In the genomic region with DNA sequence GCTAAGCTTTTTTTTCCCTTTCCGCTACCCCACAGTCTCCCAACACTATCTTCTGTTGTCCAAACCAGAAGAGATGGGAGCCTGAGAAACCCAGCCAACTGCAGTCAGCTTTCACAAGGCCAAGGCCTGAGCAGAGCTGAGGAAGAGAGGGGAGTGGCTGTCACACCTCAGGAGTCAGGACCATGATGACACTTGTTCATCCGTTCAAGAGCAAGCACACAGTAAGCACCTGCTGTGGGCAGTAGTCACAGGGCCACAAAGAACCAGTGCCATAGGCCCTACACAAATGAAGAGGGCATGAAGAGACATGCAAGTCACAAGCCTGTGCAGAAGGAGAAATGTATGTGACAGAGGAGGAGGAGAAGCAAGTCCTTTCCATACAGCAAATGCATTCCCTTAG, we compare ENCODE assay signal across 17 mouse cellular contexts. TPM values are rescaled to one million over a fixed set of nuclear protein-coding genes. Genes with fewer than 3 reads are reported as not detected.
"Had no signal": no experiment of that assay in that cellular context is flagged by ENCODE, and none has a peak within 500 bp of the region (broad histone marks: within the 10 kb centered on the region; RNA-seq: fewer than 3 reads in every experiment).

No protein-coding gene starts in this region.

- H3K9me3 ChIP-seq: neural tube, embryonic 13.5 days; neural tube, embryonic 15.5 days; stomach, embryonic 15.5 days had no signal

- H3K9ac ChIP-seq: neural tube, embryonic 13.5 days; neural tube, embryonic 15.5 days; stomach, embryonic 15.5 days had no signal

- H3K27ac ChIP-seq: neural tube, embryonic 13.5 days; neural tube, embryonic 15.5 days; stomach, embryonic 15.5 days; stomach, postnatal 0 days had no signal

- H3K36me3 ChIP-seq: neural tube, embryonic 13.5 days; neural tube, embryonic 15.5 days; stomach, embryonic 15.5 days had no signal

- DNase-seq: retina, postnatal 1 day; right cerebral cortex, adult 18-20 months; right cerebral cortex, postnatal 14 days; right cerebral cortex, postnatal 25 days; right cerebral cortex, postnatal 4 days; spleen, adult 18-20 months; thymus, adult 18-20 months; thymus, adult 2 months; thymus, postnatal 14 days; thymus, postnatal 25 days; thymus, postnatal 36 days; thymus, postnatal 4 days had no signal

- H3K4me1 ChIP-seq: neural tube, embryonic 15.5 days; stomach, embryonic 15.5 days had no signal

- H3K27me3 ChIP-seq: neural tube, embryonic 13.5 days; neural tube, embryonic 15.5 days; stomach, embryonic 15.5 days had no signal

- H3K4me3 ChIP-seq: neural tube, embryonic 13.5 days; neural tube, embryonic 15.5 days; stomach, embryonic 15.5 days had no signal

- H3K4me2 ChIP-seq: neural tube, embryonic 13.5 days; neural tube, embryonic 15.5 days; stomach, embryonic 15.5 days had no signal

RNA-seq across cellular contexts. Expression of a gene that starts 49.7 kb away (rescaled TPM):
- polyA plus RNA-seq: spleen, adult 2 months had no signal
